ENCODE assay signal across 15 mouse cellular contexts in genomic region chr11:119788919-119789713, GRCm38 (mm10).
DNase-seq lines count a peak whose midpoint lies in the region; ATAC-seq and TF ChIP-seq lines count a peak whose summit lies in the region.
"Had no signal": no experiment of that assay in that cellular context is flagged by ENCODE, and none has a peak within 500 bp of the region (broad histone marks: within the 10 kb centered on the region; RNA-seq: fewer than 3 reads in every experiment).

No protein-coding gene starts in this region.

- no peak overlapping the region for H3K4me2 ChIP-seq in forebrain, embryonic 13.5 days
- H3K4me2 ChIP-seq in neural tube, embryonic 14.5 days (ENCODE audit: low read depth, low read length): no peak overlapping the region
- H3K4me2 ChIP-seq: heart, embryonic 12.5 days; lung, embryonic 15.5 days had no signal

- H3K27me3 ChIP-seq in forebrain, embryonic 13.5 days: no peaks in the 10 kb centered on the region
- no peaks in the 10 kb centered on the region for H3K27me3 ChIP-seq in neural tube, embryonic 14.5 days (ENCODE audit: control insufficient read depth, insufficient read depth, low read length)
- H3K27me3 ChIP-seq: CH12.LX; heart, embryonic 12.5 days; lung, embryonic 15.5 days had no signal

- intact Hi-C loops in gastrocnemius, postnatal 14 days (cut with DNase I; ENCODE audit: low total_unique reads): loop anchor here (10.0 kb wide), 1 partner anchor 284 kb away; no protein-coding TSS in a partner anchor

- no peaks in the 10 kb centered on the region for H3K36me3 ChIP-seq in forebrain, embryonic 13.5 days (ENCODE audit: poor library complexity, severe bottlenecking)
- H3K36me3 ChIP-seq in macrophage (ENCODE audit: inconsistent target): no peaks in the 10 kb centered on the region
- no peaks in the 10 kb centered on the region for H3K36me3 ChIP-seq in neural tube, embryonic 14.5 days (ENCODE audit: control insufficient read depth, insufficient read depth, low read length)
- H3K36me3 ChIP-seq: heart, embryonic 12.5 days; lung, embryonic 15.5 days had no signal

- H3K4me1 ChIP-seq in forebrain, embryonic 13.5 days: peaks cover 42% of the 10 kb centered on the region
- peaks cover 25% of the 10 kb centered on the region for H3K4me1 ChIP-seq in neural tube, embryonic 14.5 days (ENCODE audit: control insufficient read depth, insufficient read depth, low read length)

- no peak overlapping the region for H3K4me3 ChIP-seq in layer of hippocampus, adult 2 months
- H3K4me3 ChIP-seq in forebrain, embryonic 13.5 days: no peak overlapping the region
- H3K4me3 ChIP-seq in macrophage (ENCODE audit: inconsistent target): no peak overlapping the region
- H3K4me3 ChIP-seq in neural tube, embryonic 14.5 days (ENCODE audit: low read depth, low read length): no peak overlapping the region
- H3K4me3 ChIP-seq: heart, embryonic 12.5 days; lung, embryonic 15.5 days had no signal

- peak overlapping the region; percentile 77 for H3K27ac ChIP-seq in layer of hippocampus, adult 2 months
- peak overlapping the region; percentile 78 for H3K27ac ChIP-seq in forebrain, embryonic 13.5 days
- peak overlapping the region; percentile 19 for H3K27ac ChIP-seq in macrophage
- H3K27ac ChIP-seq in neural tube, embryonic 14.5 days (ENCODE audit: low read depth, low read length): peak overlapping the region; percentile 55
- H3K27ac ChIP-seq: kidney, postnatal 0 days; lung, embryonic 15.5 days had no signal

- no peak for DNase-seq in layer of hippocampus, adult 2 months (ENCODE audit: low spot score in 2 of 2)
- no peak for DNase-seq in layer of hippocampus, adult 18-20 months (ENCODE audit: low spot score in 2 of 2)
- no peak for DNase-seq in gastrocnemius, postnatal 14 days
- DNase-seq in heart, adult 8-10 months (ENCODE audit: low spot score): no peak
- no peak for DNase-seq in layer of hippocampus, adult 9-10 months (ENCODE audit: low spot score)
- DNase-seq: adrenal gland, postnatal 10 days; right cerebral cortex, postnatal 4 days; thymus, postnatal 36 days had no signal

- H3K9ac ChIP-seq in forebrain, embryonic 13.5 days: no peak overlapping the region
- no peak overlapping the region for H3K9ac ChIP-seq in neural tube, embryonic 14.5 days (replicated peaks; ENCODE audit: low read depth, low read length)
- H3K9ac ChIP-seq: lung, embryonic 15.5 days had no signal

- no peak for TF ChIP-seq CTCF in layer of hippocampus, adult 2 months (conservative IDR thresholded peaks at IDR 0.05)

- WGBS in forebrain, embryonic 13.5 days: 65% methylated on average over 3 of the region's 3 CpGs
- 71% methylated on average over 3 of the region's 3 CpGs for WGBS in macrophage (ENCODE audit: missing documents)
- WGBS in neural tube, embryonic 14.5 days: 58% methylated on average over 3 of the region's 3 CpGs

- no peak for ATAC-seq in forebrain, embryonic 13.5 days
- no peak for ATAC-seq in neural tube, embryonic 14.5 days (ENCODE audit: low read depth)

- no peaks in the 10 kb centered on the region; the same call in 1 of the 2 replicates for H3K79me2 ChIP-seq in macrophage (ENCODE audit: inconsistent target)

- H3K9me3 ChIP-seq in forebrain, embryonic 13.5 days (replicated peaks): no peaks in the 10 kb centered on the region
- no peaks in the 10 kb centered on the region for H3K9me3 ChIP-seq in neural tube, embryonic 14.5 days (ENCODE audit: control insufficient read depth, low read length)
- H3K9me3 ChIP-seq: heart, embryonic 12.5 days; lung, embryonic 15.5 days had no signal

Comparison
In these comparisons a context has a peak if more than half of its experiments do, and no peak if none do; other contexts are left out.
1. H3K27ac ChIP-seq: peak in every context shown above with its lines; median percentile 78 in forebrain, embryonic 13.5 days; 77 in layer of hippocampus, adult 2 months; 55 in neural tube, embryonic 14.5 days; 19 in macrophage.